Mouse (Mus musculus) cerebellum, adult 2 months (tissue): ENCODE measurements around the gene Ptpru.

Source experiments
- CTCF ChIP-seq: fragments of 200-500 bp; IDR thresholded peaks from 2 replicates; pipeline ENCODE4 v1.5.1; 2011; ENCODE audit warnings: low read depth, mild to moderate bottlenecking, control low read depth, low read length, moderate library complexity, borderline replicate concordance; ENCODE audit not compliant: insufficient read depth
- POLR2A ChIP-seq: fragments of 200-500 bp; IDR thresholded peaks from 2 replicates; pipeline ENCODE4 v1.6.1; 2011; ENCODE audit warnings: low read length, control low read depth, borderline replicate concordance; ENCODE audit not compliant: insufficient read depth

DNA sequence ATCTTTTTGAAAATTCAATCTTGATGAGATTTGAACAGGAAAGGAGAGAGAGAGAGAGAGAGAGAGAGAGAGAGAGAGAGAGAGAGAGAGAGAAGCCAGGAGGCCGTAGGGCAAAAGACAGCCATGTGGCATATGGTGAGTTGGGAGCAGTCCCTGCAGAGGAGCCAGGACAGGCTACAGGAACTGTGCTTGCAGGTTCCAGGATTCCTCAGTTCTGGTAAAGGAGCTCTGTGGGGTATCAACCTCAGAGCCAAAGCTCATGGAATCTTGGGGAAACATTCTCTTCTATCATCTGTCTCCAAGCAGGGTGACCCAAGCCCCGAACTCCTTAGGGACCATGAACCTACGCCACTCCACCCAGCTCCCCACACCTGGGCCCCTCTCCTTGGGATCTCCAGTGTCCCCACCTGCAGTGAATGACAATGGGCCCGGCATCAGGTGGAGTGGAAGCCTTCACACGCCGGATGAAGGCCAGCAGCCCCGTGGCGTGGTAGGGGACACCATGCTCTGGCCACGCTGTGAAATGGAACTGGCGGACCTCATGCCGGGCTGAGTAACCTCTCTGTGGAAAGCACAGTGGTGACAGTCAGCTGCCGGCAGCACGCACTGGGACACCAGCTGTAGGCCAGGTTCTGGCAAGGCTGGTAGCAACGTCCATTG, 59.3 kb downstream of the Ptpru start:
- TF ChIP-seq POLR2A (no peak), CTCF (no peak)
